Mouse (Mus musculus) embryonic facial prominence, embryonic 14.5 days (tissue): ENCODE data around the gene Zfp617. TPM values are rescaled to one million over a fixed set of nuclear protein-coding genes. Genes with fewer than 3 reads are reported as not detected.

Experiments used
- ATAC-seq: fragments of 200-750 bp; cut with Nextera tagmentation; 2 replicates; pipeline ENCODE4 v1.8.0; 2017; ENCODE audit warnings: low read depth, moderate number of reproducible peaks, moderate TSS enrichment
- DNase-seq: peaks from one replicate; pipeline ENCODE4 v3.0.0-alpha.2; 2015; ENCODE audit warnings: low spot score
- H3K27ac ChIP-seq: fragments of 300-500 bp; sonication (generic); replicated peaks from 2 replicates; pipeline ENCODE4 v1.5.1; 2014; ENCODE audit warnings: low read depth, mild to moderate bottlenecking, low read length, moderate library complexity
- H3K27me3 ChIP-seq: fragments of 300-500 bp; sonication (generic); replicated peaks from 2 replicates; pipeline ENCODE4 v1.6.1; 2014; ENCODE audit warnings: low read length; ENCODE audit not compliant: control insufficient read depth, insufficient read depth
- H3K36me3 ChIP-seq: fragments of 300-500 bp; sonication (generic); 2 replicates; pipeline ENCODE4 v1.6.1; 2014; ENCODE audit warnings: low read length, mixed read lengths; ENCODE audit not compliant: control insufficient read depth, insufficient read depth
- H3K4me1 ChIP-seq: fragments of 300-500 bp; sonication (generic); 2 replicates; pipeline ENCODE4 v1.6.1; 2014; ENCODE audit warnings: antibody characterized with exemption, low read length; ENCODE audit not compliant: control insufficient read depth, insufficient read depth
- H3K4me2 ChIP-seq: fragments of 300-500 bp; sonication (generic); 2 replicates; pipeline ENCODE4 v1.6.1; 2014; ENCODE audit warnings: low read depth, mild to moderate bottlenecking, low read length, moderate library complexity, mixed read lengths
- H3K4me3 ChIP-seq: fragments of 300-500 bp; sonication (generic); 2 replicates; pipeline ENCODE4 v1.5.1; 2014; ENCODE audit warnings: low read depth, mild to moderate bottlenecking, low read length
- H3K9ac ChIP-seq: fragments of 300-500 bp; sonication (generic); 2 replicates; pipeline ENCODE4 v1.6.1; 2014; ENCODE audit warnings: low read depth, mild to moderate bottlenecking, low read length, moderate library complexity, mixed read lengths
- H3K9me3 ChIP-seq: fragments of 300-500 bp; sonication (generic); 2 replicates; pipeline ENCODE4 v1.6.1; 2016; ENCODE audit warnings: low read length; ENCODE audit not compliant: control insufficient read depth
- WGBS: fragments of 180-500 bp; shearing (Covaris S2); extraction: QIAGEN DNeasy Blood & Tissue Kit; methylation state at CpG from one replicate; pipeline ENCODE4 v1.1.7; 2014; 5-methylcytosine and 5-hydroxymethylcytosine counted together
- polyA plus RNA-seq: library from polyadenylated mRNA; unstranded; fragments of >200 nt; fragmentation: Nextera tagmentation; extraction: Ambion mirVana; gene quantifications from 2 replicates; pipeline ENCODE4 v1.2.1, GENCODE M21; 2014

Zfp617 gene
- polyA plus RNA-seq, 1 experiment from 2014 or later = 18.7 TPM

DNA sequence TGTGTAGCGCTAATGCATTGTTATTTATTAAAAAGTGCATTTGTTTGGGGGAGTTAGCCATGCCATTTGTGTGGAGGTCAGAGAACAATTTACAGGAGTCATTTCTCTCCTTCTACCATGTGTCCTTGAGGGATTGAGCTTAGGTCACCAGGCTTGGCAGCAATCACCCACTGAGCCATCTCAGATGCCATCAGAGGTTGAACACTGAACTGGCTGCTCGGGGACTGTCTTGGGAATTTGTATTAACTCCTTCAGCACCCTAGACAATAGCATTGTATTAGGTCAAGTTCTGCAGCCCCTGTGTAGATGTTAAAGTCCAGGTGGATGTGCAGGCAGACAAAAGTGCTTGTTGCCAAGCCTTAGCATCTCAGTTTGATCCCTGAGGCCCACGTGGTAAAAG lies 55.6 kb downstream of the Zfp617 start:
- H3K27me3 ChIP-seq = no peaks in the 10 kb centered on the region
- H3K27ac ChIP-seq = no peak overlapping the region
- ATAC-seq = no peak
- WGBS = 96% methylated on average over 3 of the region's 3 CpGs
- H3K9ac ChIP-seq = no peak overlapping the region
- peaks cover 14% of the 10 kb centered on the region; the same call in 1 of the 2 replicates for H3K9me3 ChIP-seq
- no peaks in the 10 kb centered on the region for H3K4me1 ChIP-seq
- no peak overlapping the region for H3K4me2 ChIP-seq
- DNase-seq = no peak
- no peak overlapping the region for H3K4me3 ChIP-seq
- peaks cover 46% of the 10 kb centered on the region for H3K36me3 ChIP-seq

DNA sequence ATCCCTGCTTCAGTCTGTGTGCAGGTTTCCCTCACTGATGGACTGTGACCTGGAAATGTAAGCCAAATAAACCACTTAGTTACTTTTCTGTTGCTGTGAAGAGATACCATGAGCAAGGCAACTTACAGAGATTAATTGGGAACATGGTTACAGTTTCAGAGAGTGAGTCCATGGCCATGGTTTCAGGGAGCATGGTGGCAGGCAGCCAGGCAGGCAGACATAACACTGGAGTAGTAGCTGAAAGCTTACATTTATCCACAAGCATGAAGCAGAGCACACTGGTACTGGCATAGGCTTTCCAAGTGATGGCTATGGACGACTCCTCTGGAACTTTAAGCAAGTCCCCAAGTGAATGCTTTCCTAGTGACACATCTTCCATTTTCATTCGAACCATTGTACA lies 56.7 kb downstream of the Zfp617 start:
- no peak overlapping the region for H3K27ac ChIP-seq
- ATAC-seq (no peak), DNase-seq (no peak)
- no peak overlapping the region for H3K9ac ChIP-seq
- no peaks in the 10 kb centered on the region for H3K4me1 ChIP-seq
- no peaks in the 10 kb centered on the region for H3K27me3 ChIP-seq
- peaks cover 14% of the 10 kb centered on the region; the same call in 1 of the 2 replicates for H3K9me3 ChIP-seq
- no peak overlapping the region for H3K4me3 ChIP-seq
- H3K36me3 ChIP-seq = peaks cover 56% of the 10 kb centered on the region
- 88% methylated on average over 2 of the region's 2 CpGs for WGBS
- H3K4me2 ChIP-seq = no peak overlapping the region

DNA sequence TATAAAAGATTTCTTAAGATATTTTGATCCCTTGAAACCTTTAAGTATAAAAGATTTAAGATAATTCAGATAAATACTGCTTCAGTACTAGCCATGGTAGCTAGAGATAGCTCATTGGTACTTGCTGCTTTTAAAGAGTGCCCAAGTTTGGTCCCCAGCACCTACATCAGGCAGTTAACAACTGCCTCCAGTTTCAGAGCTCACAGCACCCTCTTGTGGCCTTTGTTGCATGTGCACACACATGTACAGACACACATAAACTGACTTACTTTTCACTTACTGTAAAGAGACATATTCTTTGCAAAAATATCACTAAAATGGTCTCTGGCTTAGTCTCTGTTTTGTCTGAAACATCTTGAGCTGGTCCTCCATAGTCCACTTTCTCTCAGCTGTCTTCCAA lies 58.0 kb downstream of the Zfp617 start:
- H3K9me3 ChIP-seq = peaks cover 14% of the 10 kb centered on the region; the same call in 1 of the 2 replicates

DNA sequence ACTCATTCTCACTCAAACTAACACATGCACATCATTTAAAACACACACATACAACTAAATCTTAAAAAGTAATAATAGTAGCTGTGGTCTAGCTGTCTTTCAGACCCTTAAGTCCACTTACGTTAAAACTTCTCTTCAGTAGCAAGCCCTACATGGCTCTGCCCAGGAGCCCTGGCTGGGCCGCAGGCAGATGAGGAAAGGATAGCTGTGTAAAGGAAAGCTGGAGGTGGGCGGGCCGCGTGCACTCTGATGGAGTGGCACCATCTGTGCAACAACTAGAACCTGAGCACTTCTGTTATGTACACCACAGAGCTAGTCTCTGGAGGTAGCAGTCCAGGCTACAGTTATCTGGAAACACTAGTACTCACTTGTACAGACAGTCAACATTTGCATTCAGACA lies 58.8 kb downstream of the Zfp617 start:
- no peak overlapping the region for H3K27ac ChIP-seq
- DNase-seq = no peak
- WGBS = 100% methylated on average over 5 of the region's 5 CpGs
- H3K36me3 ChIP-seq = peaks cover 56% of the 10 kb centered on the region
- no peak overlapping the region for H3K4me3 ChIP-seq
- H3K4me1 ChIP-seq = no peaks in the 10 kb centered on the region
- ATAC-seq = no peak
- no peak overlapping the region for H3K9ac ChIP-seq
- no peaks in the 10 kb centered on the region for H3K27me3 ChIP-seq
- H3K4me2 ChIP-seq = no peak overlapping the region
- H3K9me3 ChIP-seq = peaks cover 14% of the 10 kb centered on the region; the same call in 1 of the 2 replicates

More for the DNA sequence above, 58.0 kb downstream of the Zfp617 start:
- ATAC-seq = no peak
- DNase-seq = no peak
- H3K36me3 ChIP-seq = peaks cover 56% of the 10 kb centered on the region
- no peak overlapping the region for H3K9ac ChIP-seq
- no peak overlapping the region for H3K4me2 ChIP-seq
- H3K27me3 ChIP-seq = no peaks in the 10 kb centered on the region
- no peak overlapping the region for H3K27ac ChIP-seq
- H3K4me1 ChIP-seq = no peaks in the 10 kb centered on the region
- H3K4me3 ChIP-seq = no peak overlapping the region

GRCm38 (mm10) chr8:71968100-71968499 lies 59.7 kb downstream of the Zfp617 start:
- ATAC-seq (no peak), DNase-seq (no peak)
- Histone ChIP-seq H3K27ac (no peak overlapping the region), H3K4me1 (no peaks in the 10 kb centered on the region), H3K36me3 (peaks cover 56% of the 10 kb centered on the region), H3K27me3 (no peaks in the 10 kb centered on the region), H3K4me2 (no peak overlapping the region), H3K4me3 (no peak overlapping the region), H3K9me3 (peaks cover 14% of the 10 kb centered on the region; the same call in 1 of the 2 replicates), H3K9ac (no peak overlapping the region)
- WGBS = 84% methylated on average over 6 of the region's 6 CpGs

- Histone ChIP-seq H3K4me2 (no peak overlapping the region), H3K9ac (no peak overlapping the region), H3K9me3 (peaks cover 14% of the 10 kb centered on the region; the same call in 1 of the 2 replicates), H3K36me3 (peaks cover 56% of the 10 kb centered on the region), H3K27me3 (no peaks in the 10 kb centered on the region), H3K27ac (no peak overlapping the region), H3K4me1 (no peaks in the 10 kb centered on the region), H3K4me3 (no peak overlapping the region)
- WGBS = 83% methylated on average over 6 of the region's 6 CpGs
- no peak for ATAC-seq
- peak; percentile 9 for DNase-seq
Measured at GRCm38 (mm10) chr8:71968636-71969035, 60.2 kb downstream of the Zfp617 start.

DNA sequence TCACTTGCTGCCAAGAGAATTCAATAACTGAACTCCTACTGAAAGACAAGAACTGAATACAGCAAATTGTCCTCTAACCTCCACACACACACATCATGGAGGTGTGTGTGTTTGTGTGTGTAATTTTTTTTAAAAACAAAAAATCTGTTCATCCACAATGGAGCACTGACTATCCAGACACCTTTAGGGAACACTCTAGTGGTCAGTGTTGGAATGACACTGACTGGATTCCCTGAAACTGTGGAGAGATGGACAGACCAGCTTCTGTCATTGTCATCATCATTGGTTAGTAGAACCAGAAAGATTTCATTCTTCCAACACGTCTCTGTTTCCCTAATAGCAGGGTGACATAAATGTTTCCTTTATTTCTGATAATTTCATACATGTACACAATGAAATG lies 63.5 kb downstream of the Zfp617 start:
- Histone ChIP-seq H3K4me2 (no peak overlapping the region), H3K9ac (no peak overlapping the region), H3K27ac (no peak overlapping the region), H3K4me3 (no peak overlapping the region), H3K27me3 (no peaks in the 10 kb centered on the region), H3K36me3 (peaks cover 31% of the 10 kb centered on the region), H3K9me3 (peaks cover 8% of the 10 kb centered on the region; the same call in 1 of the 2 replicates), H3K4me1 (no peaks in the 10 kb centered on the region)
- DNase-seq (no peak), ATAC-seq (no peak)
- WGBS = 77% methylated on average over 1 of the region's 1 CpGs

DNA sequence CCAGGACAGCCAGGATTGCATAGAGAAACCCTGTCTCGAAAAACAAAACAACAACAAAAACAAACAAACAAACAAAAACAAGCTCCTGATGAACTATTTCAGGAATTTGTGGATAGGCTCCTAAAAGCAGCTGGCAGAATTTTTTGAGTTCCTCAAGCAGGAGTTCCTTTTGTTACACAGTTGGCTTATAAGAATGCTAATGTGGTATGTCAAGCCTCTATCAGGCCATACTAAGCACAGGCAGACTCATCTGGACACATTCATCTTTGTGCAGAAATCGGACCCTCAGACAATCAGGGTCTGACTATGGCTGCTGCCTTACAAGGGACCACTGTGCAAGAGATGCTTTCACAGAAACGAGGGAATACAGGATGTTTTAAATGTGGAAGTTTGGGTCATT lies 65.8 kb downstream of the Zfp617 start:
- no peak for ATAC-seq
- WGBS = 80% methylated on average over 3 of the region's 3 CpGs
- H3K36me3 ChIP-seq = peaks cover 8% of the 10 kb centered on the region
- no peak for DNase-seq
- no peaks in the 10 kb centered on the region for H3K9me3 ChIP-seq
- no peak overlapping the region for H3K4me3 ChIP-seq
- H3K27me3 ChIP-seq = no peaks in the 10 kb centered on the region
- H3K27ac ChIP-seq = no peak overlapping the region
- no peaks in the 10 kb centered on the region for H3K4me1 ChIP-seq
- no peak overlapping the region for H3K9ac ChIP-seq
- H3K4me2 ChIP-seq = no peak overlapping the region

GRCm38 (mm10) chr8:71981032-71981431 lies 72.6 kb downstream of the Zfp617 start:
- ATAC-seq = no peak

More at GRCm38 (mm10) chr8:71981032-71981431, 72.6 kb downstream of the Zfp617 start:
- H3K27me3 ChIP-seq = no peaks in the 10 kb centered on the region
- no peak overlapping the region for H3K27ac ChIP-seq
- no peaks in the 10 kb centered on the region for H3K36me3 ChIP-seq
- H3K9me3 ChIP-seq = no peaks in the 10 kb centered on the region
- no peaks in the 10 kb centered on the region for H3K4me1 ChIP-seq
- H3K9ac ChIP-seq = no peak overlapping the region
- no peak overlapping the region for H3K4me3 ChIP-seq
- DNase-seq = no peak
- WGBS = 63% methylated on average over 2 of the region's 2 CpGs
- no peak overlapping the region for H3K4me2 ChIP-seq
